Mouse (Mus musculus) liver, postnatal 0 days (tissue): ENCODE results near the gene Celf2. TPM values are rescaled to one million over a fixed set of nuclear protein-coding genes. Genes with fewer than 3 reads are reported as not detected.

Experiments used
- ATAC-seq: fragments of 200-750 bp; cut with Nextera tagmentation; 2 replicates; pipeline ENCODE4 v1.8.0; 2017; ENCODE audit warnings: mild to moderate bottlenecking, moderate library complexity
- DNase-seq: peaks from one replicate; pipeline ENCODE4 v3.0.0-alpha.2; 2016
- H3K27ac ChIP-seq: fragments of 300-500 bp; sonication (generic); 2 replicates; pipeline ENCODE4 v1.5.1; 2014; ENCODE audit warnings: antibody characterized with exemption, moderate library complexity, mild to moderate bottlenecking, low read depth
- H3K27me3 ChIP-seq: fragments of 300-500 bp; sonication (generic); 2 replicates; pipeline ENCODE4 v1.6.1; 2014; ENCODE audit warnings: low read length, control low read depth, mixed read lengths; ENCODE audit not compliant: insufficient read depth
- H3K36me3 ChIP-seq: fragments of 300-500 bp; sonication (generic); replicated peaks from 2 replicates; pipeline ENCODE4 v1.6.1; 2014; ENCODE audit warnings: mild to moderate bottlenecking, control low read depth, low read length, moderate library complexity, mixed read lengths; ENCODE audit not compliant: insufficient read depth
- H3K4me1 ChIP-seq: fragments of 300-500 bp; sonication (generic); 2 replicates; pipeline ENCODE4 v1.6.1; 2014; ENCODE audit warnings: antibody characterized with exemption, mild to moderate bottlenecking, control low read depth; ENCODE audit not compliant: insufficient read depth
- H3K4me2 ChIP-seq: fragments of 300-500 bp; sonication (generic); 2 replicates; pipeline ENCODE4 v1.6.1; 2014; ENCODE audit warnings: low read depth, mild to moderate bottlenecking, low read length, moderate library complexity, mixed read lengths
- H3K4me3 ChIP-seq: fragments of 300-500 bp; sonication (generic); 2 replicates; pipeline ENCODE4 v1.5.1; 2014; ENCODE audit warnings: low read depth, low read length
- H3K9ac ChIP-seq: fragments of 300-500 bp; sonication (generic); replicated peaks from 2 replicates; pipeline ENCODE4 v1.6.1; 2014; ENCODE audit warnings: mild to moderate bottlenecking, moderate library complexity
- H3K9me3 ChIP-seq: fragments of 300-500 bp; sonication (generic); 2 replicates; pipeline ENCODE4 v1.6.1; 2016; ENCODE audit warnings: mild to moderate bottlenecking, control low read depth, low read length, mixed read lengths
- CTCF ChIP-seq: sonication (generic); IDR thresholded peaks from 2 replicates; pipeline ENCODE4 v1.5.1; 2016; ENCODE audit warnings: antibody characterized with exemption, low read depth
- EP300 ChIP-seq: IDR thresholded peaks from 2 replicates; pipeline ENCODE4 v1.6.1; 2016; ENCODE audit warnings: antibody characterized with exemption, low read depth, mild to moderate bottlenecking
- WGBS: fragments of 180-500 bp; shearing (Covaris S2); extraction: QIAGEN DNeasy Blood & Tissue Kit; methylation state at CpG from one replicate; pipeline ENCODE4 v1.1.7; 2014; ENCODE audit not compliant: insufficient replicate concordance; 5-methylcytosine and 5-hydroxymethylcytosine counted together
- polyA plus RNA-seq: library from polyadenylated mRNA; unstranded; fragments of >200 nt; fragmentation: Nextera tagmentation; extraction: Ambion mirVana; gene quantifications from 2 replicates; pipeline ENCODE4 v1.2.1, GENCODE M21; 2015

Gene Celf2
- polyA plus RNA-seq, 1 experiment from 2014 or later, result 13.5 TPM

- H3K27me3 ChIP-seq, result no peaks in the 10 kb centered on the region
- no peak overlapping the region for H3K9ac ChIP-seq
- TF ChIP-seq CTCF (no peak), EP300 (no peak)
- no peak overlapping the region for H3K4me2 ChIP-seq
- no peak overlapping the region for H3K27ac ChIP-seq
- 0 out of 2 replicates have a peak, but pooled peaks cover 2% of the 10 kb centered on the region for H3K36me3 ChIP-seq
- H3K4me3 ChIP-seq, result no peak overlapping the region
- DNase-seq (no peak), ATAC-seq (no peak)
- H3K9me3 ChIP-seq, result no peaks in the 10 kb centered on the region
- no peaks in the 10 kb centered on the region for H3K4me1 ChIP-seq
- 67% methylated on average over 2 of the region's 2 CpGs for WGBS
Observed at GRCm38 (mm10) chr2:6573640-6574039, 935.7 kb downstream of the Celf2 start.

GRCm38 (mm10) chr2:6572976-6573375 lies 936.4 kb downstream of the Celf2 start:
- 74% methylated on average over 5 of the region's 5 CpGs for WGBS
- TF ChIP-seq CTCF (no peak), EP300 (no peak)
- DNase-seq, result no peak
- no peak for ATAC-seq
- Histone ChIP-seq H3K4me1 (no peaks in the 10 kb centered on the region), H3K9ac (no peak overlapping the region), H3K27me3 (no peaks in the 10 kb centered on the region), H3K4me3 (no peak overlapping the region), H3K9me3 (no peaks in the 10 kb centered on the region), H3K27ac (no peak overlapping the region), H3K36me3 (0 out of 2 replicates have a peak, but pooled peaks cover 2% of the 10 kb centered on the region), H3K4me2 (no peak overlapping the region)

GRCm38 (mm10) chr2:6569040-6569542 lies 940.3 kb downstream of the Celf2 start:
- Histone ChIP-seq H3K27me3 (no peaks in the 10 kb centered on the region), H3K9ac (no peak overlapping the region), H3K27ac (no peak overlapping the region), H3K4me3 (no peak overlapping the region), H3K9me3 (no peaks in the 10 kb centered on the region), H3K4me1 (no peaks in the 10 kb centered on the region), H3K4me2 (no peak overlapping the region), H3K36me3 (0 out of 2 replicates have a peak, but pooled peaks cover 2% of the 10 kb centered on the region)
- DNase-seq (no peak), ATAC-seq (no peak)
- TF ChIP-seq CTCF, result no peak
- TF ChIP-seq EP300, result no peak
- 77% methylated on average over 1 of the region's 1 CpGs for WGBS

- Histone ChIP-seq H3K4me2 (no peak overlapping the region), H3K9me3 (no peaks in the 10 kb centered on the region), H3K27ac (no peak overlapping the region), H3K4me1 (no peaks in the 10 kb centered on the region), H3K27me3 (no peaks in the 10 kb centered on the region), H3K9ac (no peak overlapping the region), H3K36me3 (0 out of 2 replicates have a peak, but pooled peaks cover 2% of the 10 kb centered on the region), H3K4me3 (no peak overlapping the region)
- DNase-seq (no peak), ATAC-seq (no peak)
- WGBS, result 78% methylated on average over 3 of the region's 3 CpGs
- no peak for TF ChIP-seq CTCF
- no peak for TF ChIP-seq EP300
Observed at GRCm38 (mm10) chr2:6565175-6565574, 944.2 kb downstream of the Celf2 start.

- H3K9ac ChIP-seq, result no peak overlapping the region
- H3K27me3 ChIP-seq, result no peaks in the 10 kb centered on the region
- H3K4me2 ChIP-seq, result no peak overlapping the region
- H3K9me3 ChIP-seq, result no peaks in the 10 kb centered on the region
- WGBS, result 80% methylated on average over 3 of the region's 3 CpGs
- TF ChIP-seq EP300 (no peak), CTCF (no peak)
- H3K27ac ChIP-seq, result no peak overlapping the region
- peaks cover 6% of the 10 kb centered on the region for H3K36me3 ChIP-seq
- ATAC-seq, result no peak
- no peak for DNase-seq
- no peaks in the 10 kb centered on the region for H3K4me1 ChIP-seq
- no peak overlapping the region for H3K4me3 ChIP-seq
Observed at GRCm38 (mm10) chr2:6561337-6561736, 948.0 kb downstream of the Celf2 start.

GRCm38 (mm10) chr2:6560802-6561201 lies 948.6 kb downstream of the Celf2 start:
- Histone ChIP-seq H3K36me3 (peaks cover 6% of the 10 kb centered on the region), H3K9me3 (no peaks in the 10 kb centered on the region), H3K27ac (no peak overlapping the region), H3K9ac (no peak overlapping the region), H3K27me3 (no peaks in the 10 kb centered on the region), H3K4me1 (no peaks in the 10 kb centered on the region), H3K4me2 (no peak overlapping the region), H3K4me3 (no peak overlapping the region)
- DNase-seq, result no peak
- ATAC-seq, result no peak
- WGBS, result 84% methylated on average over 3 of the region's 3 CpGs
- TF ChIP-seq CTCF, result no peak
- no peak for TF ChIP-seq EP300

GRCm38 (mm10) chr2:6559581-6559980 lies 949.8 kb downstream of the Celf2 start:
- Histone ChIP-seq H3K27ac (no peak overlapping the region), H3K9ac (no peak overlapping the region), H3K36me3 (peaks cover 6% of the 10 kb centered on the region), H3K4me3 (no peak overlapping the region), H3K4me2 (no peak overlapping the region), H3K4me1 (no peaks in the 10 kb centered on the region), H3K27me3 (no peaks in the 10 kb centered on the region), H3K9me3 (no peaks in the 10 kb centered on the region)
- 81% methylated on average over 2 of the region's 2 CpGs for WGBS
- DNase-seq (no peak), ATAC-seq (no peak)
- TF ChIP-seq EP300, result no peak
- TF ChIP-seq CTCF, result no peak
